Mouse (Mus musculus): ENCODE results near the gene Tmem267.

DNA sequence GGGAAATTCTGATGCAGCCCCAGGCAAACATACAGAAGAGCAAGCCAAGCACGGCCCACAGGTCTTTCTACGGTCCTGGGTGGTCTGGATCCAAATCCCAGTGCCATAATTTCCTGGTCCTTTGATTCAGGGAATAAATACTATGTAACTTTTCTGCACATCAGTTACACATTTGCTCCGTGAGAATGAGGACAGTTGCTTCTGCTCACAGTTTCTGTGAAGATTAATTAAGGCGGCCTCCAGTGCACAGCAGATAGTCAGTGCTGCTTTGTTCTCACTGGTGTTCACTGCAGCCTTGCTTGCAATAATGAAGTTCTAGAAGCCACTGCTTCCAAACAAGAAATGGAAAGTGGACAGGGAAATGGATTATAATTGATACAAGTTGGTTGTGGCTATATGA, 150.0 kb downstream of the Tmem267 start:
- no peak for TF ChIP-seq CTCF (IDR thresholded peaks at IDR 0.05; ENCODE audit: insufficient read depth, low read depth, low read length)
- no peak for TF ChIP-seq POLR2A (IDR thresholded peaks at IDR 0.05; ENCODE audit: insufficient read depth, low read depth, low read length)

All from olfactory bulb, adult 2 months (tissue).